Mouse (Mus musculus): Measurements from ENCODE around the gene Slc44a2. TPM values are rescaled to one million over a fixed set of nuclear protein-coding genes. Genes with fewer than 3 reads are reported as not detected.

Gene Slc44a2
- 46.2 and 80.5 TPM in 2 replicates for polyA plus RNA-seq (2014; fragmentation: Nextera tagmentation; extraction: Ambion mirVana)

GRCm38 (mm10) chr9:21320619-21321512, at the start of gene Slc44a2:
Gene Slc44a2 (plus strand): TSS chr9:21320698.
- peak within 1 kb of the TSS; percentile 67 for H3K4me2 ChIP-seq (replicated peaks; ENCODE audit: low read depth, low read length)
- H3K27ac ChIP-seq (ENCODE audit: low read depth, low read length), result peak within 1 kb of the TSS; percentile 32; the same call in 1 of the 2 replicates
- H3K27me3 ChIP-seq (ENCODE audit: control insufficient read depth, insufficient read depth, low read length), result no peaks in the 10 kb centered on the region
- WGBS, result 1% methylated on average over 52 of the region's 52 CpGs
- H3K9ac ChIP-seq (ENCODE audit: low read depth, low read length), result peak within 1 kb of the TSS; percentile 61
- peak within 1 kb of the TSS; percentile 65 for H3K4me3 ChIP-seq (ENCODE audit: low read length)
- peaks cover 9% of the 10 kb centered on the region for H3K4me1 ChIP-seq (ENCODE audit: control insufficient read depth, insufficient read depth, low read length)
- no peaks in the 10 kb centered on the region for H3K36me3 ChIP-seq (ENCODE audit: control insufficient read depth, insufficient read depth, low read length)
- no peaks in the 10 kb centered on the region for H3K9me3 ChIP-seq (ENCODE audit: control insufficient read depth, low read length)
- peak; percentile 94 for ATAC-seq (ENCODE audit: low FRiP score, low TSS enrichment)

- Histone ChIP-seq H3K27ac (ENCODE audit: low read depth, low read length) (no peak overlapping the region), H3K4me3 (ENCODE audit: low read length) (no peak overlapping the region), H3K4me1 (ENCODE audit: control insufficient read depth, insufficient read depth, low read length) (no peaks in the 10 kb centered on the region), H3K4me2 (replicated peaks; ENCODE audit: low read depth, low read length) (no peak overlapping the region), H3K27me3 (ENCODE audit: control insufficient read depth, insufficient read depth, low read length) (no peaks in the 10 kb centered on the region), H3K9me3 (ENCODE audit: control insufficient read depth, low read length) (no peaks in the 10 kb centered on the region), H3K9ac (ENCODE audit: low read depth, low read length) (no peak overlapping the region), H3K36me3 (ENCODE audit: control insufficient read depth, insufficient read depth, low read length) (peaks cover 92% of the 10 kb centered on the region)
- ATAC-seq (ENCODE audit: low FRiP score, low TSS enrichment), result no peak
- WGBS, result 94% methylated on average over 9 of the region's 9 CpGs
Observed at GRCm38 (mm10) chr9:21272391-21272790, 48.1 kb upstream of the Slc44a2 start.

GRCm38 (mm10) chr9:21273094-21273493, 47.4 kb upstream of the Slc44a2 start:
- no peaks in the 10 kb centered on the region for H3K4me1 ChIP-seq (ENCODE audit: control insufficient read depth, insufficient read depth, low read length)
- H3K36me3 ChIP-seq (ENCODE audit: control insufficient read depth, insufficient read depth, low read length), result peaks cover 91% of the 10 kb centered on the region
- H3K9me3 ChIP-seq (ENCODE audit: control insufficient read depth, low read length), result no peaks in the 10 kb centered on the region
- no peak overlapping the region for H3K4me2 ChIP-seq (replicated peaks; ENCODE audit: low read depth, low read length)
- 82% methylated on average over 8 of the region's 8 CpGs for WGBS
- H3K27ac ChIP-seq (ENCODE audit: low read depth, low read length), result no peak overlapping the region
- no peak for ATAC-seq (ENCODE audit: low FRiP score, low TSS enrichment)
- no peaks in the 10 kb centered on the region for H3K27me3 ChIP-seq (ENCODE audit: control insufficient read depth, insufficient read depth, low read length)
- H3K4me3 ChIP-seq (ENCODE audit: low read length), result no peak overlapping the region
- no peak overlapping the region for H3K9ac ChIP-seq (ENCODE audit: low read depth, low read length)

GRCm38 (mm10) chr9:21273520-21274228, 46.8 kb upstream of the Slc44a2 start:
- WGBS, result 72% methylated on average over 7 of the region's 7 CpGs
- Histone ChIP-seq H3K4me3 (ENCODE audit: low read length) (no peak overlapping the region), H3K4me2 (replicated peaks; ENCODE audit: low read depth, low read length) (no peak overlapping the region), H3K9ac (ENCODE audit: low read depth, low read length) (no peak overlapping the region), H3K4me1 (ENCODE audit: control insufficient read depth, insufficient read depth, low read length) (no peaks in the 10 kb centered on the region), H3K9me3 (ENCODE audit: control insufficient read depth, low read length) (no peaks in the 10 kb centered on the region), H3K27me3 (ENCODE audit: control insufficient read depth, insufficient read depth, low read length) (no peaks in the 10 kb centered on the region), H3K27ac (ENCODE audit: low read depth, low read length) (no peak overlapping the region), H3K36me3 (ENCODE audit: control insufficient read depth, insufficient read depth, low read length) (peaks cover 90% of the 10 kb centered on the region)
- ATAC-seq (ENCODE audit: low FRiP score, low TSS enrichment), result no peak

- Histone ChIP-seq H3K27me3 (ENCODE audit: control insufficient read depth, insufficient read depth, low read length) (no peaks in the 10 kb centered on the region), H3K4me1 (ENCODE audit: control insufficient read depth, insufficient read depth, low read length) (no peaks in the 10 kb centered on the region), H3K9me3 (ENCODE audit: control insufficient read depth, low read length) (no peaks in the 10 kb centered on the region), H3K9ac (ENCODE audit: low read depth, low read length) (no peak overlapping the region), H3K4me2 (replicated peaks; ENCODE audit: low read depth, low read length) (no peak overlapping the region), H3K4me3 (ENCODE audit: low read length) (no peak overlapping the region), H3K27ac (ENCODE audit: low read depth, low read length) (no peak overlapping the region), H3K36me3 (ENCODE audit: control insufficient read depth, insufficient read depth, low read length) (peaks cover 91% of the 10 kb centered on the region)
- ATAC-seq (ENCODE audit: low FRiP score, low TSS enrichment), result no peak
- WGBS, result 91% methylated on average over 3 of the region's 3 CpGs
Observed at GRCm38 (mm10) chr9:21274336-21274735, 46.2 kb upstream of the Slc44a2 start.

GRCm38 (mm10) chr9:21275013-21275710, 45.3 kb upstream of the Slc44a2 start:
- ATAC-seq (ENCODE audit: low FRiP score, low TSS enrichment), result no peak
- 88% methylated on average over 7 of the region's 7 CpGs for WGBS
- H3K27ac ChIP-seq (ENCODE audit: low read depth, low read length), result no peak overlapping the region
- H3K4me2 ChIP-seq (replicated peaks; ENCODE audit: low read depth, low read length), result no peak overlapping the region
- no peak overlapping the region for H3K4me3 ChIP-seq (ENCODE audit: low read length)
- no peak overlapping the region for H3K9ac ChIP-seq (ENCODE audit: low read depth, low read length)
- no peaks in the 10 kb centered on the region for H3K4me1 ChIP-seq (ENCODE audit: control insufficient read depth, insufficient read depth, low read length)
- H3K36me3 ChIP-seq (ENCODE audit: control insufficient read depth, insufficient read depth, low read length), result peaks cover 91% of the 10 kb centered on the region
- H3K9me3 ChIP-seq (ENCODE audit: control insufficient read depth, low read length), result no peaks in the 10 kb centered on the region
- no peaks in the 10 kb centered on the region for H3K27me3 ChIP-seq (ENCODE audit: control insufficient read depth, insufficient read depth, low read length)

- no peak; the same call in 1 of the 2 replicates for ATAC-seq (ENCODE audit: low FRiP score, low TSS enrichment)
- Histone ChIP-seq H3K27ac (ENCODE audit: low read depth, low read length) (no peak overlapping the region), H3K9me3 (ENCODE audit: control insufficient read depth, low read length) (no peaks in the 10 kb centered on the region), H3K4me2 (replicated peaks; ENCODE audit: low read depth, low read length) (no peak overlapping the region), H3K4me3 (ENCODE audit: low read length) (no peak overlapping the region), H3K36me3 (ENCODE audit: control insufficient read depth, insufficient read depth, low read length) (peaks cover 89% of the 10 kb centered on the region), H3K27me3 (ENCODE audit: control insufficient read depth, insufficient read depth, low read length) (no peaks in the 10 kb centered on the region), H3K9ac (ENCODE audit: low read depth, low read length) (no peak overlapping the region), H3K4me1 (ENCODE audit: control insufficient read depth, insufficient read depth, low read length) (no peaks in the 10 kb centered on the region)
- WGBS, result 92% methylated on average over 12 of the region's 12 CpGs
Observed at GRCm38 (mm10) chr9:21275727-21276126, 44.8 kb upstream of the Slc44a2 start.

- ATAC-seq (ENCODE audit: low FRiP score, low TSS enrichment), result no peak
- H3K9me3 ChIP-seq (ENCODE audit: control insufficient read depth, low read length), result no peaks in the 10 kb centered on the region
- no peaks in the 10 kb centered on the region for H3K27me3 ChIP-seq (ENCODE audit: control insufficient read depth, insufficient read depth, low read length)
- no peak overlapping the region for H3K4me2 ChIP-seq (replicated peaks; ENCODE audit: low read depth, low read length)
- no peak overlapping the region for H3K4me3 ChIP-seq (ENCODE audit: low read length)
- H3K27ac ChIP-seq (ENCODE audit: low read depth, low read length), result no peak overlapping the region
- no peak overlapping the region for H3K9ac ChIP-seq (ENCODE audit: low read depth, low read length)
- H3K4me1 ChIP-seq (ENCODE audit: control insufficient read depth, insufficient read depth, low read length), result no peaks in the 10 kb centered on the region
- 92% methylated on average over 8 of the region's 8 CpGs for WGBS
- peaks cover 89% of the 10 kb centered on the region for H3K36me3 ChIP-seq (ENCODE audit: control insufficient read depth, insufficient read depth, low read length)
Observed at GRCm38 (mm10) chr9:21276307-21276706, 44.2 kb upstream of the Slc44a2 start.

Data from kidney, embryonic 14.5 days (tissue).